Mouse (Mus musculus) embryonic fibroblast, embryonic 13.5 days (primary cell): ENCODE results near the gene Slc16a1.

ENCODE experiments used
- CTCF ChIP-seq: IDR thresholded peaks from 2 replicates; pipeline ENCODE4 v1.5.1; 2011; ENCODE audit warnings: mild to moderate bottlenecking, control low read depth, low read length, moderate library complexity, borderline replicate concordance; ENCODE audit not compliant: insufficient read depth
- POLR2A ChIP-seq: IDR thresholded peaks from 2 replicates; pipeline ENCODE4 v1.6.1; 2011; ENCODE audit warnings: low read depth, mild to moderate bottlenecking, control low read depth, low read length, moderate library complexity

- no peak for TF ChIP-seq CTCF
- no peak for TF ChIP-seq POLR2A
Observed at GRCm38 (mm10) chr3:104638932-104639748, 672 bp downstream of the Slc16a1 start.
